In the genomic region with DNA sequence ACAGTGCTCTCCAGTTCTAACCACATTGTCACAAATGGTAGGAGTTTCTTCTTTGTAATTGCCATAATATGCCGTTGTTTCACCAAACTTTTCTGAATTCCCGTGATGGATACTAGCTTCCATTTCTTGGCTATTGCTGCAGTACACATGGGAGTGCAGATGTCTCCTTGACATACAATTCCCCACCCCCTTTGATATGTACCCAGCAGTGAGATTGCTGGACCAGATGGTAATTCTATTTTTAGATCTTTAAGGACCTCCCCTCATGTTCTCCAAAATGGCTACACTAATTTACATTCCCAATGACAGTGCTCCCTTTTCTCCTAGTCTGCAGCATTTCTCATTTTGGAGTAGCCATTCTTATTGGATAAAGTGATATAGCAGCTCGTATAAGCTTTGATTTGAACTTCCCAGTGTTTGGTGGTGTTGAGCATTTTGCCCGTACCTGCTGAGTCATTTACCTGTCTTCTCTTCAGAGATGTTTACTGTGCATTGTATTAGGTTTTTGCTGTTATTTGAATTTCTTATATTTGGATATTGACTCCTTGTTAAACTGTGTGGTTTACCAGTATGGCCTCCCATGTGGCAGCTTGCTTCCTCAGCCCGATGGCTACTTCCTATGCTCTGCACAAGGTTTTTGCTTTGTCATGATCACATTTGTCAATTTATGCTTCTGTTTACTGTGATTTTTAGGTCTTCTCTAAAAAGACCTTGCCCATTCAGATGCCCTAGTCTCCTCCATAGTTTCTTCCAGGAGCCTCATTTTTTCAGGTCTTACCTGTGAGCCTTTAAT, we compare ENCODE assay signal across 25 mouse cellular contexts.
"Had no signal": no experiment of that assay in that cellular context is flagged by ENCODE, and none has a peak within 500 bp of the region (broad histone marks: within the 10 kb centered on the region; RNA-seq: fewer than 3 reads in every experiment).

No protein-coding gene starts in this region.

- H3K27ac ChIP-seq: kidney, postnatal 0 days; layer of hippocampus, adult 2 months; left cerebral cortex, adult 2 months; limb, embryonic 12.5 days; limb, embryonic 15.5 days; liver, embryonic 14.5 days; macrophage; midbrain, embryonic 12.5 days; midbrain, embryonic 15.5 days; neural tube, embryonic 12.5 days; neural tube, embryonic 15.5 days; stomach, postnatal 0 days had no signal

- DNase-seq: kidney, postnatal 25 days; layer of hippocampus, postnatal 36 days; left cerebral cortex, postnatal 4 days; liver, postnatal 0 days; lung, embryonic 14.5 days; right cerebral cortex, adult 18-20 months; right cerebral cortex, postnatal 14 days; right cerebral cortex, postnatal 4 days; thymus, adult 2 months; thymus, postnatal 14 days; thymus, postnatal 4 days had no signal

- H3K27me3 ChIP-seq: limb, embryonic 12.5 days; limb, embryonic 15.5 days; midbrain, embryonic 12.5 days; midbrain, embryonic 15.5 days; neural tube, embryonic 12.5 days; neural tube, embryonic 15.5 days had no signal

- H3K4me3 ChIP-seq: layer of hippocampus, adult 2 months; left cerebral cortex, adult 2 months; limb, embryonic 12.5 days; limb, embryonic 15.5 days; midbrain, embryonic 12.5 days; midbrain, embryonic 15.5 days; neural tube, embryonic 12.5 days; neural tube, embryonic 15.5 days had no signal

- H3K36me3 ChIP-seq: limb, embryonic 12.5 days; limb, embryonic 15.5 days; midbrain, embryonic 12.5 days; midbrain, embryonic 15.5 days; neural tube, embryonic 12.5 days; neural tube, embryonic 15.5 days had no signal

- H3K4me1 ChIP-seq: limb, embryonic 12.5 days; limb, embryonic 15.5 days; midbrain, embryonic 12.5 days; midbrain, embryonic 15.5 days; neural tube, embryonic 12.5 days; neural tube, embryonic 15.5 days had no signal

- H3K4me2 ChIP-seq: limb, embryonic 12.5 days; limb, embryonic 15.5 days; liver, embryonic 11.5 days; lung, embryonic 14.5 days; midbrain, embryonic 12.5 days; midbrain, embryonic 15.5 days; neural tube, embryonic 12.5 days; neural tube, embryonic 15.5 days had no signal

- H3K9ac ChIP-seq: limb, embryonic 12.5 days; limb, embryonic 15.5 days; liver, embryonic 14.5 days; liver, postnatal 0 days; lung, embryonic 14.5 days; midbrain, embryonic 12.5 days; midbrain, embryonic 15.5 days; neural tube, embryonic 12.5 days; neural tube, embryonic 15.5 days had no signal

- ATAC-seq: liver, postnatal 0 days; lung, postnatal 0 days; midbrain, embryonic 15.5 days had no signal

- H3K9me3 ChIP-seq: limb, embryonic 12.5 days; limb, embryonic 15.5 days; midbrain, embryonic 12.5 days; midbrain, embryonic 15.5 days; neural tube, embryonic 12.5 days; neural tube, embryonic 15.5 days had no signal
